Mouse (Mus musculus) CD4-positive, CD25-positive, alpha-beta regulatory T cell, adult 2 months (primary cell): ENCODE data around the gene Zdhhc4.

Experiments used
- DNase-seq: peaks from one replicate; pipeline ENCODE4 v3.0.0-alpha.2; 2012; ENCODE audit warnings: low read depth, low spot score

Zdhhc4 gene

DNA sequence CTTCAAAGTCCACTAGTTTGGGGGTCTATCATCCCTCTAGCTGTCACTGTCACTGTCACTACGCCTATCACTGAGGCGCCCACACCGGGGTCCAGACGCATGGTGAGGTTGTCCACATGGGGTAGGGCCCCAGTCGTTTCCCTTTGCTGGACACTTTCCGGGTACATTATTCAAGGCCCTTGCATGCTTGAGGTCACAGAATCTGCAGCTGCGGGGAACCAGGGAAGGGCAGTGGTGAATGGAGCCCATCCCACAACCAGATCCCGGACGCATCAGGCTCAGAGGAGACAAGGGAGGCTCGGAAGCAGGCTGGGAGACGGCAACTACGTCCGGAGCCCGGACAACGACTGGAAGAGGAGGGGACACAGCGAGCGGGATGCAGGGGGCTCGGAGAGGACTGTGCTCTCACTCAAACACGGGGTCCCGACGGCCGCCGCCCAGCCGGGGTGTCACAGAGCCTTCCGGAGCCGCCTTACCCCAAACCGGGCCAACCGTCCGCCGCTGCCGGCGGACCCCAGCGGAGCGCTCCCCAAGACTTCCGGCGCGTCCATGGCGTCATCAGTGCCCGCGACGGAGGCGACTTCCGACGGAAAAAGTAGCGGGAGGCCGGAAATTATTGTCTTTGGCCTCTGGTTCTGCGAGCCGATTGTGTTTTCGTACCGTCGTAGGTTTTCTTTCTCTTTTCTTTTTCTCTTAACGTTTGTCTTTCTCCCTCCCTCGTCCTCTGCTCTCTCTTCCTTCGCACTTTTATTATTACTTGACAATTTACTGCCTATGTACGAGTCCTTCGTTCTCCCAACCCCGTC is at the start of gene Zdhhc4:
TSS of gene Zdhhc4 (minus strand) at position 567 of the 806 bp plus-strand sequence.
- DNase-seq, result peak; percentile 93

DNA sequence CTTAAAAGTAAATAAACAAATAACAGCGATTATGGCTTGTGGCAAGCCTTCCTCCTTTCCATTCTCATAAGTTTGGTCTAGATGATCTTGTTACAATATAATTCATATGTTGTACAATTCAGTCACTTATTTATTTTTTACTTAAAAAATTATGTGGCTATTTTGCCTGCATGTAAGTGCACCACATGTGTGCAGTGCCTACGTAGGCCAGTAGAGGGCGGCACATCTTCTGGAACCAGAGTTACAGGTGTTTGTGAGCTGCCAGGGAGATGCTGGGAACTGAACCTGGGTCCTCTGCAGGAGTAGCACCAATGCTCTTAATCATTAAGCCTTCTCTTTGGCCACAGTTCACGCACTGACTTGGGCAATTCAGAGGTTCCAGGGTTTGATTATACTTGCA is 47.1 kb upstream of the Zdhhc4 start:
- DNase-seq, result peak; percentile 18

DNA sequence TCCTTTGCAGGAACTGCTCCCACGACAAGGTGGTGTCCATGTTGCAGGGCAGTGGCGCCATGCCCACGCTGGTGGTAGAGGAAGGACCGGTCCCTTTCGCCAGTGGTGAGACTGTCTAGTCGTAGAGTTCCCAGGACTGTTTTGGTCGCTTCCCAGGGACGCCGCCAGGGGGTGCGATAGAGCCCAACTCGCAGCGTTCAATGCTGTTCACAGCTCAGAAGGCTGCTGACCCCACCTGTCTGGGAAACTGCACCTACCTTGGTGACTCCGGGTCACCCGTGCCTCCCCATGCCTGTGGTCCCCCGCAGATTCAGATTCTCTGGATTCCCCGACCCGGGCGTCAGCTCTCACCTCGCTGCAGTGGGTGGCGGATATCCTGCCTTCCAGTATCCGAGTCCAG is 46.2 kb upstream of the Zdhhc4 start:
- peak; percentile 54 for DNase-seq

DNA sequence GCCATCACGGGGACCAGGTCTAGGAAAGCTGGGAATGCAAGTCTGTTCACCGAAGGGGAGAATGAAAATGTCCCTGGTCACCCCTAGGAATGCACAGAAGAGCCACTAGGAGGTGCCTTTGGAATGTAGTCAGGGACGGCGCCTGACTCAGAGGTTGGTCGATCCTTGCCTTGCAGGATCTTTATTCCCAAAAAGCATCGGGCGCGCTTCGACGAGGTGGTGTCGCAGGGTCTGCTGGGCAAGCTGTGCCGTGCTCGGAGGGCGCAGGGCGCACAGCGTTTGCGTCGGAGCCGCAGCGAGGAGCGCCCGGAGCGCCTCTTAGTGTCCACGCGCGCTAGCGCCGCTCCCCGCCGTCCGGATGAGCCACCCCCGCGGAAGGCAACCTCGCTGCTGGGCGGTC is 43.8 kb upstream of the Zdhhc4 start:
- no peak for DNase-seq

DNA sequence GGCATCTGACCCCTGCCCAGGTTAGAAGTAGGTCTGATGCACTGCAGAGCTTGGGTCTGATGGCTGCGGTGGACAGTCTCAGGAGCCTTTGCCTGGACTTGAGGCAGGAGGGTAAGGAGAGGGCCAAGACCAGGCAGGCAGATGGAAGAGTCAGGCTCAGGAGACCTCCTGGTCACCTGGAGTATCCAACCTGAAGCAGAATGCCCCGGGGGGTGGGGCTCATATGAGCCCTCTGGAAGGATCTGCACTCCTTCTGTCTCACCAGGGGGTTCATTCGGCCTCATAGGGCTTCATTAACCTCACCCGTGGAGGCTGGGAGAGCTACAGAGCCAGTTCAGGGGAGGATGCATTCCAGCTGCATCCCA is 42.1 kb upstream of the Zdhhc4 start:
- no peak for DNase-seq

DNA sequence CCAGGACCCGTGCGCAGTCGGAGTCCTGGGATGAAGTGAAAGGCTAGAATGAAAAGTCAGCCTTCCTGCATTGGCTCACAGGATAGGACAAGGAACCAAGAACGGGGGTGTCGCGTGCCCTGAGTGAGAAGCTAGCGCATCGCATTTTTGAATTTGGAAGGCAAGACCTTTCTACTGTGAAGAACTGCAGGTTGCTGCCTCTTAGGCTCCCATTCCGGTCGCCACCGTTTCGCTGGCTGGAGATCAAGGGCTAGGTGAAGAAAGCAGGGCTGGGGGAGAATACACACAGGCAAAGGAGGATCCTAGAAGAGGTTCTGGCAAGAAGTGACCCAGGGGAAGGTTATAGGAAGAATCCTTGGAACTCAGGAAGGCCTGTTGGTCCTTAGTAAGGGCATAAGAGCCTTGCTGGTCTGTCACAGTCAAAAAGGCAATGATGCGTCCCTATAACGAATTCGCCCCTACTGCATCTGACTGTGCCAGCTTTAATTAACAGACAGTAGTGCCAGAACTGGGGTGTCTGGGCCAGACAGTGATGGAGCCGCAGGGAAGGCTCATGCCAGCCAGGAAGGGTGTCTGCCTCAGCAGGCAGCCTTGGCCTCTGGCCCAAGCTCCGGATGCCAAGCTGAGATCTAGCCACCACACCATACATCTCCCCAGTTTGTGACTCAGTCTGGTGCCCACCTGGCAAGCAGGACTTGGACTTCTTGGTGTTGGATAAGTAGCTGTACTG is 41.5 kb upstream of the Zdhhc4 start:
- no peak for DNase-seq

DNA sequence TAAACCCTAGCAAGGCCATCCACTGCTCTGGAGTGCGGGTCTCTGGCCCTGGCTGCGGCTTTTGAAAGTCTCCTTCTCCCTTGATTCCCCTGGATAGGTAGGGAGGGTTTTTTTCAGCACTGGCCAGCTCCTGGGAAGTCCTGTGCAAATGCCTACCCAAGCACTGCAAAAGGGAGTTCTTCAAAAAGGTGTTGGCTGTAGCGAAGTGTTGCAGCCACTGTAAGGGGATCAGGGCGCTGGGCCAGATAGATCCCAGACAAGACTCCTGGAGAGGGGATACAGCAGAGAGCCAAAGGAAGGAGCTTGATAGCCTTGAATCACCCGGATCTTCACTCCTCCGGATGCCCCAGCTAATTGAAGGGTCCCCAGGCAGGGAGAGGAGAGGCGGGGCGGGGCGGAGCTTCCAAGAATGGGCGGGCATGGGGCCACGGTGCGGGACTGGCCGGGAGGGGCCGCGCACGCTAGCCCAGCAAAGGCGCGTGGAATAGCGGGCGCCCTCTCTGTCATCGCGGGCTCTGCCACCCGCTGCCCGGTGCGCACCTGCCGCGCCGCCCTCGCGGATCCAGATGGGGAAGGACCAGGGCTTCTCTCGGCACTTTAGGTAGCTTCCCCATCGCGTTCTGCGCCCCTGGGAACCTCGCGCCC is 40.7 kb upstream of the Zdhhc4 start:
- no peak for DNase-seq

DNA sequence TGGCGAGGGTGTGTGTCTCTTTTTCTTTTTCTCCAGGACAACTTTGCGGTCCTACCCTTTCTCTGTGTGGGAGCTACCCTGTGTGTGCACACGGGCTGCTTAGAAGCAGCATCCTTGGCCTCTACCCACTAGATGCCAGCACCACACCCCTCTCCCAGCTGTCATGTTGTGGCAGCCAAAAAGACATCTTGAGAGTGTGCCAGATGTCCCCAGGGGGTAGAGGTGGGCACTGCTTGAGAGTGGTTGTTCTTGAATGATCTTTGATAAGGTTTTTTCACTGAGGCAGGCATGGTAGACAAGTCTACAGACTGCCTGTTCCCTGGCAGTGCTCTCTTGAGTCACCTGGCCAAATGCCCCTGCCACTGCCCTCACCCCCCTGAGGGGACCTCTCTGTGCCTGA is 38.9 kb upstream of the Zdhhc4 start:
- DNase-seq, result no peak

DNA sequence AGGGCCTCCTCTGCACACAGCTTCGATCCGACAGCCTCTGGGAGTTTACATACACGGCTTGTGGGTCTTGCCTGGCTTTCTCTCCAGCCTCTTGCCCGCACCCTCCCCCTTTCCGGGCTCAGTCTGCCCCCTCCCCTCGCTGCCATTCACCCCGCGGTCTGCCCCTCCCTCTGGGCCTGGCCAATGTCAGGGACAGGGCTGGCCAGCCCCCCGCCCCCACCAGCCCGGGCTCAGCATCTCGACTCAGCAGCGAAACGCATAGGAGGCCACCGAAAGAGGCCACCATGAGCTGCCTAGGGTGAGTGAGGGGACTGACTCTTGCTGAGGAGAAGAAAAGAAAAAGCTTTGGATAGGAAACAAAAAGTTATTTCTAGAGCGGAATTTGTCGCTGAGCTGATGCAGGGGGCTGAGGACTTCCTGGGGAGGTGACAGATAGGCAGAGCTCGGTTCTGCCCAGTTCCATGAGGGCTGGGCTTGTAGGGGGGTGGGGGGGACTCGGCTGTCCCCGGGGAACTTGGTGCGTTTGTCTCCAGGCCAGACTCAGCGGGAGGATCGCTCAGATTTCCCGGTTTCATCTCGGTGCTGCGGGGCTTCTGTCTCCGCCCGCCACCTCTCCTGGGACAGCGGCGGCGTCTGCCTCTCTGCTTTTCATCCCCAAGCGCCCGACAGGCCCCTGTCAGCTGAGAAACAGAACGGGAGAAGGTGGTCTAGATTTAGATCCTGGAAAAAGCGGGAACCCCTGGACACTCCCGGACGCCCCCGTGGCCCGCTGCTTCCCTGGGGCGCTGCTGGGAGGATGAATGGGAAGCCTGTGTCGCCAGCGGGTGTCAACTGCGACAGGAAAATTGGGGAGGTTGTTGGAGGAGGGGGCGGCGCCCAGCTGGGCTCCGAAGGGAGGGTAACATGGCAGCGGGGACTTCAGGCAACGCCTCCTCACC is 34.9 kb upstream of the Zdhhc4 start:
- no peak for DNase-seq

DNA sequence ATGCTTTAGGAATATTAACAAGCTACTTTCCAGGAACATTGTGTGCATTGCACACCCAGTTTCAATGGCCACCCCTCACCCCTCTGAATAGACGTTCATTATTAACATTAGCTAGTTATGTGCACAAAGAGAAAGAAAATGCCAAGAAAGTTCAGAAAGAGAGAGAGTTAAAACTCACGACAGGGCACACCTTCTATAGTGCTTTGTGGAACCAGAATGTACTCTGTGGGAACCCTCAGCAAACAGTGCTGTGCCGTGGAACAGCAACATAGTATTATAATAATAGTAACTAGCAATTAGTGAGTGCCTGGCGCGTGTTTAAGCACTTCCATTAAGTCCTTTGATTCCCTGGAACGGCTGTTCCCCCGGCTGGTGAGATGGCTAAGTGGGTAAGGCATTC is 32.4 kb upstream of the Zdhhc4 start:
- DNase-seq, result no peak

DNA sequence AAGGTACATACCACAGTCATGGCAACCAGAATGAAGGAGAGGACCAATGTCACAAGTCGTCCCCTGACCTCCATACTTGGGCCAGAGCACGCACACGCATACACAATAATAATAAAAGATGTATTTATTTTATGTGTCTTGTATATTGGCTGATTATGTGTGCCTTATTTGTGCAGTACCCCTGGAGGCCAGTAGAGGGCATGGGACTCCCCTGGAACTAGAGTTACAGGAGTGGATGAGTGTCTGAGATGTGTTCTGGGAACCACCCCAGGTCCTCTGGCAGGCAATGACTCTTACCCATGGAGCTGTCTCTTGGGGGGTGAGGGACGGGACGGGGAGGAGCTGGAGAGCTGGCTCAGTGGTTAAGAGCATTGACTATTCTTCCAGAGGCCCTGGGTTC is 30.9 kb upstream of the Zdhhc4 start:
- DNase-seq, result peak; percentile 26

DNA sequence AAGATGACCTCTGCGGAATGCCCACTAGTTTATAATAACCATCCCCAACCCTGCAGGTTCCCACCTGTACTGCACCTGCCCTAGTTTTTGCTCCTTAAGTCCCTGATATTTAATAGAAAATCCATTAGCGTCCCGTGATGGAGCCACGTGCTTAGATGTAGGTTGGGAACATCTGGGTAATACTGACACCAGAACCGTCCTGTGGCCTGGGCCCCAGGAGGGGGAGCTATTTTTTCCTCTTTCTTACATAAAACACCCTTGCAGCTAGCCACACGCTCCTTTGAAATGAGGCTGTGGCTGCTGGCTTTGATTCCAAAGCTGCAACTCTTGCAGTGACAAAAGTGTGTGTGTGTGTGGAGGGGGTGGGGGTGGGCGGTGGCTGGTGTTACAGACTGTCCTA is 30.2 kb upstream of the Zdhhc4 start:
- no peak for DNase-seq

DNA sequence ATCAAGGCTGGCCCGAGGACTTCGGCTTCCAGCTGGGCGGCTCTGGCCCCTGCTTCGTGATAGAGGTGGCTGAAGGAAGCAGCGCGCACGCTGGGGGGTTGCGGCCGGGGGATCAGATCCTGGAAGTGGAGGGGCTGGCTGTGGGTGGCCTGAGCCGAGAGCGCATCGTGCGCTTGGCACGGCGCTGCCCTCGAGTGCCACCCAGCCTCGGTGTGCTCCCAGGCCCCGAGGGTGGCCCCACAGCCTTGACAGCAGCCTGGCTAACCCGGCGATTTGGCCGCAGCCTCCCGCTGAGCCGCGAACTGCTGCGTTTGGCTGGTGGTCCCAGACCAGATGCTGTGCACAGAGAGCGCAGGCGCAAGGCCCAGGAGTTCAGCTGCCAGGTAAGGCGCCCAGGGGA is 28.5 kb upstream of the Zdhhc4 start:
- no peak for DNase-seq

DNA sequence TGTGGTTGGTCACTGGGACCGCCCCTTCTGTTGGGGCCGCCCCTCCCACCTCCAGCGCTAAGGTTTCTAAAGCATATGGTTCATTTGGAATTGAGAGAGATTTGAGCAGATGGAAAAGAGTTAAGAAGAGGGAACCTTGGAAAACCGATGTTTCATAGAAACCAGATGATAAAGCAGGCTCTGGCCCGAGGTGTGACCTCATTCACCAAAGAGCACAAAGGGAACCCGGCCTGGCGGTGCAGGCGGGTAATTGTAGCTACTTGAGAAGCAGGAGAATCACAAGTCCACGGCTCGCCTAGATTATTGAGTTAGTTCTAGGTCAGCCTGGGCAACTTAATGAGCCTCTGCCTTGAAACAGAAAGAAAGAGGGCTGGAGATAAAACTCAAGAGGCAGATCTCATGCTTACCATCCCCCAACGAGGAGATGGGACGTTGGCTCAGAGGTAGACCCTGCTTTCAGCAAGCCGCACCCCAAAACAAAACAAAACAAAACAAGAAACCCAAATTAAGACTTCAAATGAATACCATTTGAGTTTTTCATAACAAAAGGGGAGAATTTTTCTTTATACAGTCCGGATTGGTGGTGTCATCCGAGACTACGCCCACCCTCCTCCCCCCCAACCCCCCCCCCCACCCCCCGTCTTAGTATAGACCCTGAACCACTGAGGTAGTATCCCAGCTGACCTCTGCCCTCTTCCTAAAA is 27.8 kb upstream of the Zdhhc4 start, which contains the start of gene Grid2ip:
TSS of gene Grid2ip (plus strand) at position 653 of the 703 bp plus-strand sequence.
- DNase-seq, result no peak

DNA sequence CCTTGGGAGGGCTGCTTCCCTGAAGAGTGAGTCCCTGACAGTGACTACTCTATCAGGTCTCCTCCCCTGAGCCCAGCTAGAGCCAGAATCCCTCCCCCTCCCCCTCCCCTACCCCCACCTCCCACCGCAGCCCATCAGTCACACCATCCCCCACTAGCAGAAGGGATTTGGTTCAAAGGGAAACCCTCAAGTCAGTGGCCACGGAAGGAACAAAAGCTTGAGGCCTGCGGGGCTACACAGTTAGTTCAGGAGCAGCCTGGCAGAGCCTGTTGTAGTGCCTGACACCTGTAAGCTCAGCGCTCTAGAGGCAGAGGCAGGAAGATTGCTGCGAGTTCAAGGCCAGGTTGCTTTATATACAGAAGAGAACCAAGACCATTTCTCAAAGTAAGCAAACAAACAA is 27.0 kb upstream of the Zdhhc4 start:
- DNase-seq, result no peak

DNA sequence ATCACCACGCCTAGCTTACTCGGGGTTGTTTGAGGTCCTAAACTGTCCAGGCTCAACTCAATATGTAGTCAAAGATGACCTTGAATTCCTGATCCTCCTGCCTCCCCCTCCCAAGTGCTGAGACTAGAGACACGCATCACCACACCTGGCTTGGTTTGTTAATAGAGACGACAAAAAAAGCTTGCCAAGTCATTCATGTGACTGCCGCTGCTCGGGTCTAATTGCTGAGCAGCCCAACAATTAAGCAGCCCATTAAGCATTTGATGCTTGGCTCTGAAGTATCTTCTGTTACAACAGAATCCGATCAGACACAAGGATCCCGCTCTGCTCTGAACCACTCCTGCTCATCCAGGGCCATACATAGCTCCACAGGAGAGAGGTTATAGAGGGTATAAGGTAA is 17.3 kb upstream of the Zdhhc4 start:
- DNase-seq, result no peak

DNA sequence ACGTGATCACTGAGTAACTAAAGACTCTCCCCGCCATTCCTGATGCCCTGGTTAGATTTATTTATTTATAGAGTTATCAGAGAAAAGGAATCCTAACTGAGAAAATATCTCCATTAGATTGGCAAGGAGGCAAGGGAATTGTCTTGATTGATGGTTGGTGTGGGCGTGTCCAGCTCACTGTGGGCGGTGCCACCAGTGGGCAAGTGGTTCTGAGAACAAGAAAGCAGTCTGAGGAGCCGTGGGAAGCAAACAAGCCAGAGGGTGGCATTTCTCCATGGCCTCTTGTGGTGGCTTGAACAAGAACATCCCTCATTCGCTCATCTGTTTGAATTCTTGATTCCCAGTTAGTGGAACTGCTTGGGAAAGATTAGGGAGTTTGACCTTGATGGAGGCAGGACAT is 10.5 kb upstream of the Zdhhc4 start:
- DNase-seq, result no peak

DNA sequence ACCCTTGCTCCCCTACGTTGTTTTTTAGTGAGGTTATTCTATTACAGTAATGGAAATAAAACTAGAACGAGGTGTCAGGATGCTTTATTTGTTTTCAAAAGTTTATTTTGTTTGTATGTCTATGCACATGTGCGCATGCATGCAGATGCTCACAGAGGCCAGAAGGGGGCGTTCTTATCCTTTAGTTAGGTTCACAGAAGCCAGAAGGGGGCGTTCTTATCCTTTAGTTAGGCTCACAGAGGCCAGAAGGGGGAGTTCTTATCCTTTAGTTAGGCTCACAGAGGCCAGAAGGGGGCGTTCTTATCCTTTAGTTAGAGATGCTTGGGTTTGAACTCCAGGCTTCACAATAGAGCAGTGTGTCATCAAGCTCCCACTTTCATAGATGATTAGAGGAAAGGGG is 7.5 kb upstream of the Zdhhc4 start:
- DNase-seq, result peak; percentile 28

DNA sequence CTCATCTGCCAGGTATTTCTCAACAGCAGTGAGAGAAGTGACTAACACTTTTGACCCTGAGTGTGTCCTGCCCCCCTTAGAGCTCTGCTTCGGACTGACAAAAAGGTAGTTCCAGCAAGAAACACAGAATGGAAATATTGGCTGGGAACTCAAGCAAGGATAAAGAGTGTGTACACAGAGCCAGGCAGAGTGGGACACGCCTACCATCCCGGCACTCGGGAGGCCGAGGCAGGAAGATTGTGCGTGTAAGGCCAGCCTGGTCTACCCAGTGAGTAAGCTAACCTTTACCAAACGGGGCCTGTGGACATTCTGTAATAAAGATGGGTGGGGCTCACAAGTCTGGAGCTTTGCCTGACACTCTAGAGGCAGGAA is 6.0 kb upstream of the Zdhhc4 start:
- no peak for DNase-seq

DNA sequence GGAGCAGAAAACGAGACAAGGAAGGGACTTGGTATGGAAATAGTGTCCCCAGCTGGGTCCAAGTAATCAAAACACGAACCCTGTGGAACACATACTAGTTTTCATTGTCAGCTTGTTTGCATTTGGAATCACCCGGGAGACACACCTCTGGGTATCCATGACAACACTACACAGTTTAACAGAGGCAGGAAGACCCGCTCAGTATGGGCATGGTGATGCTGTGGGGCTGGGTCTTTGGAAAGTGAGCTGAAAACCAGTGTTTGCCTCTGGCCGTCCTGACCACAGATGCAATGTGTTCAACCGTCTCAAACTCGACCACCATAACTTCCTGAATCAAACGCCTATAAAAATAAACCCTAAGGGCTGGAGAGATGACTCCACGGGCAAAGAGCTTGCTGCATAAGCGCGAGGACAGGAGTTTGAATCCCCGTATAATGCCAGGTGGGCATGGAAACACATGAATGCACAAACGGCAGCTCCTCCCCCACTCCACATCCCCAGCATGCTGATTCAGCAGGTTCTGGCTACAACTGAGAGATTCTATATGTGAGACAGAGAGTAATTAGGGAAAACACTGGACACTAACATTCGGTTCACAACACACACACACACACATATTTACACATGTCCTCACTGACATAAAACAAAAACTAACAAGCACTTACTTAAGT is 5.5 kb upstream of the Zdhhc4 start:
- DNase-seq, result no peak
